Comparison of ENCODE assay signal across 26 mouse cellular contexts in the genomic region with DNA sequence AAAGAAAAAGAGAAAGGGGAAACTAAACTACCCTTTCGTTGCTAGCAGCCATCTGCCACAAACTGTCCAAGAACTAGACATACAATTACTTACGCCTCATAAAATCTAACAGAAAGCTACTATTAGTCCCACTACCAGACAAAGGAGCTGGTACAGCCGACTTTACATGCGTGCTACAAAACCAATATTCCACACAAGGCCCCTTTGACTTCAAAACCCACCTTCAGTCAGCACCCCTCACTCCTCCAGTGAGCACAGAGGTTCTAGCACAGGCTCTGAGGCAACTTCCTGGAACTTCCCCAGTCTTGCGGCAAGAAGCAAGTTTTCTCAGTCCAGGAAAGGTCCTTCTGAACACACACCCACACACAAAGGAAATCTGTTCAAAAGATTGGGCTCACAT. TPM values are rescaled to one million over a fixed set of nuclear protein-coding genes. Genes with fewer than 3 reads are reported as not detected.
DNase-seq lines count a peak whose midpoint lies in the region; ATAC-seq lines count a peak whose summit lies in the region.
"Had no signal": no experiment of that assay in that cellular context is flagged by ENCODE, and none has a peak within 500 bp of the region (broad histone marks: within the 10 kb centered on the region; RNA-seq: fewer than 3 reads in every experiment).

No protein-coding gene starts in this region.

- H3K9ac ChIP-seq in forebrain, embryonic 14.5 days (ENCODE audit: low read length) = no peak overlapping the region
- H3K9ac ChIP-seq in forebrain, embryonic 15.5 days (replicated peaks) = no peak overlapping the region
- H3K9ac ChIP-seq in midbrain, embryonic 14.5 days (replicated peaks; ENCODE audit: low read length) = no peak overlapping the region
- H3K9ac ChIP-seq: heart, embryonic 15.5 days; liver, embryonic 14.5 days; lung, embryonic 14.5 days; midbrain, embryonic 12.5 days; stomach, embryonic 15.5 days had no signal

- H3K4me1 ChIP-seq in forebrain, embryonic 14.5 days (ENCODE audit: control insufficient read depth, insufficient read depth, low read length) = peaks cover 3% of the 10 kb centered on the region; the same call in 1 of the 2 replicates
- peaks cover 3% of the 10 kb centered on the region; the same call in 1 of the 2 replicates for H3K4me1 ChIP-seq in forebrain, embryonic 15.5 days
- no peaks in the 10 kb centered on the region; the same call in 1 of the 2 replicates for H3K4me1 ChIP-seq in midbrain, embryonic 10.5 days
- H3K4me1 ChIP-seq in midbrain, embryonic 14.5 days (ENCODE audit: control insufficient read depth, insufficient read depth, low read length) = no peaks in the 10 kb centered on the region
- H3K4me1 ChIP-seq in limb, embryonic 10.5 days = no peaks in the 10 kb centered on the region
- H3K4me1 ChIP-seq: heart, embryonic 10.5 days; heart, embryonic 15.5 days; stomach, embryonic 15.5 days had no signal

- H3K4me2 ChIP-seq in forebrain, embryonic 14.5 days (ENCODE audit: low read length) = no peak overlapping the region
- no peak overlapping the region for H3K4me2 ChIP-seq in forebrain, embryonic 15.5 days (replicated peaks)
- H3K4me2 ChIP-seq in midbrain, embryonic 14.5 days (ENCODE audit: low read length) = no peak overlapping the region
- H3K4me2 ChIP-seq: heart, embryonic 15.5 days; lung, embryonic 14.5 days; midbrain, embryonic 12.5 days; stomach, embryonic 15.5 days had no signal

- no peak overlapping the region for H3K4me3 ChIP-seq in forebrain, embryonic 14.5 days (ENCODE audit: low read depth, low read length)
- H3K4me3 ChIP-seq in forebrain, embryonic 15.5 days = no peak overlapping the region
- H3K4me3 ChIP-seq in midbrain, embryonic 10.5 days = no peak overlapping the region
- H3K4me3 ChIP-seq in midbrain, embryonic 14.5 days (replicated peaks; ENCODE audit: low read depth, low read length) = no peak overlapping the region
- no peak overlapping the region for H3K4me3 ChIP-seq in limb, embryonic 10.5 days
- H3K4me3 ChIP-seq: heart, embryonic 10.5 days; heart, embryonic 15.5 days; midbrain, embryonic 12.5 days; stomach, embryonic 15.5 days had no signal

- DNase-seq in forebrain, embryonic 14.5 days (ENCODE audit: low spot score) = peak; percentile 9
- no peak for DNase-seq in midbrain, embryonic 10.5 days (ENCODE audit: low spot score)
- no peak for DNase-seq in midbrain, embryonic 14.5 days
- DNase-seq in limb, embryonic 10.5 days (ENCODE audit: low spot score) = no peak
- peak; percentile 47 for DNase-seq in mesoderm, embryonic 11.5 days (ENCODE audit: low read depth, low spot score)
- DNase-seq in B cell, adult 2 months = no peak
- DNase-seq: adrenal gland, postnatal 36 days; cerebellum, adult 18-20 months; cerebellum, postnatal 14 days; gastrocnemius, postnatal 10 days; heart, postnatal 36 days; kidney, adult 8-10 months; kidney, postnatal 4 days; liver; lung, embryonic 14.5 days; lung, postnatal 14 days; right cerebral cortex, postnatal 25 days had no signal

- no peaks in the 10 kb centered on the region for H3K27me3 ChIP-seq in forebrain, embryonic 14.5 days (replicated peaks; ENCODE audit: control insufficient read depth, insufficient read depth, low read length)
- H3K27me3 ChIP-seq in forebrain, embryonic 15.5 days = no peaks in the 10 kb centered on the region
- H3K27me3 ChIP-seq in midbrain, embryonic 10.5 days (ENCODE audit: low read depth, poor library complexity, severe bottlenecking) = no peaks in the 10 kb centered on the region
- H3K27me3 ChIP-seq in midbrain, embryonic 14.5 days (ENCODE audit: control insufficient read depth, insufficient read depth, low read length) = no peaks in the 10 kb centered on the region
- no peaks in the 10 kb centered on the region for H3K27me3 ChIP-seq in limb, embryonic 10.5 days (ENCODE audit: low read depth, poor library complexity, severe bottlenecking)
- H3K27me3 ChIP-seq: heart, embryonic 15.5 days; midbrain, embryonic 12.5 days; stomach, embryonic 15.5 days had no signal

- H3K36me3 ChIP-seq in forebrain, embryonic 14.5 days (ENCODE audit: control insufficient read depth, insufficient read depth, low read length) = no peaks in the 10 kb centered on the region
- no peaks in the 10 kb centered on the region for H3K36me3 ChIP-seq in forebrain, embryonic 15.5 days
- no peaks in the 10 kb centered on the region for H3K36me3 ChIP-seq in midbrain, embryonic 10.5 days
- H3K36me3 ChIP-seq in midbrain, embryonic 14.5 days (ENCODE audit: control insufficient read depth, insufficient read depth, low read length) = no peaks in the 10 kb centered on the region
- no peaks in the 10 kb centered on the region for H3K36me3 ChIP-seq in limb, embryonic 10.5 days
- H3K36me3 ChIP-seq: heart, embryonic 10.5 days; heart, embryonic 15.5 days; midbrain, embryonic 12.5 days; stomach, embryonic 15.5 days had no signal

- 62% methylated on average over 5 of the region's 5 CpGs for WGBS in forebrain, embryonic 14.5 days
- 73% methylated on average over 5 of the region's 5 CpGs for WGBS in forebrain, embryonic 15.5 days
- WGBS in midbrain, embryonic 10.5 days = 88% methylated on average over 5 of the region's 5 CpGs
- WGBS in midbrain, embryonic 14.5 days = 79% methylated on average over 5 of the region's 5 CpGs
- WGBS in limb, embryonic 10.5 days = 84% methylated on average over 5 of the region's 5 CpGs

- no peak for ATAC-seq in forebrain, embryonic 14.5 days
- ATAC-seq in forebrain, embryonic 15.5 days (replicated peaks) = no peak
- ATAC-seq in midbrain, embryonic 14.5 days (ENCODE audit: low FRiP score, low TSS enrichment) = no peak
- ATAC-seq: CD4-positive, CD25-positive, alpha-beta regulatory T cell, adult 4 months; intestine, embryonic 16.5 days had no signal

- no peak overlapping the region for H3K27ac ChIP-seq in forebrain, embryonic 14.5 days (ENCODE audit: low read depth, low read length)
- no peak overlapping the region for H3K27ac ChIP-seq in forebrain, embryonic 15.5 days (replicated peaks)
- H3K27ac ChIP-seq in midbrain, embryonic 10.5 days (replicated peaks) = peak overlapping the region; percentile 38; the same call in 1 of the 2 replicates
- no peak overlapping the region for H3K27ac ChIP-seq in midbrain, embryonic 14.5 days (replicated peaks; ENCODE audit: low read depth, low read length)
- peak overlapping the region; percentile 56; the same call in 1 of the 2 replicates for H3K27ac ChIP-seq in limb, embryonic 10.5 days
- H3K27ac ChIP-seq: heart, embryonic 10.5 days; heart, embryonic 15.5 days; kidney, postnatal 0 days; liver, embryonic 14.5 days; midbrain, embryonic 12.5 days; stomach, embryonic 15.5 days had no signal

- H3K9me3 ChIP-seq in forebrain, embryonic 14.5 days (replicated peaks; ENCODE audit: control insufficient read depth, low read length) = no peaks in the 10 kb centered on the region
- no peaks in the 10 kb centered on the region for H3K9me3 ChIP-seq in forebrain, embryonic 15.5 days
- H3K9me3 ChIP-seq in midbrain, embryonic 10.5 days (replicated peaks) = no peaks in the 10 kb centered on the region
- no peaks in the 10 kb centered on the region for H3K9me3 ChIP-seq in midbrain, embryonic 14.5 days (ENCODE audit: control insufficient read depth, low read length)
- no peaks in the 10 kb centered on the region for H3K9me3 ChIP-seq in limb, embryonic 10.5 days (replicated peaks)
- H3K9me3 ChIP-seq: heart, embryonic 10.5 days; heart, embryonic 15.5 days; midbrain, embryonic 12.5 days; stomach, embryonic 15.5 days had no signal

RNA-seq across cellular contexts. Expression of gene Zfp462, which starts 51.6 kb away (rescaled TPM):
- 18.7 and 20.0 TPM in 2 replicates for polyA plus RNA-seq in forebrain, embryonic 14.5 days (2014; fragmentation: Nextera tagmentation; extraction: Ambion mirVana)
- 21.0 and 21.9 TPM in 2 replicates for polyA plus RNA-seq in forebrain, embryonic 15.5 days (2015; fragmentation: Nextera tagmentation; extraction: Ambion mirVana)
- polyA plus RNA-seq in midbrain, embryonic 10.5 days (2016; fragmentation: Nextera tagmentation; extraction: Ambion mirVana) = 13.9 and 15.7 TPM in 2 replicates
- polyA plus RNA-seq in midbrain, embryonic 14.5 days (2014; fragmentation: Nextera tagmentation; extraction: Ambion mirVana) = 19.6 and 25.6 TPM in 2 replicates
- polyA plus RNA-seq in limb, embryonic 10.5 days (2016; fragmentation: Nextera tagmentation; extraction: Ambion mirVana) = 9.8 and 10.3 TPM in 2 replicates
- polyA plus RNA-seq: CD4-positive, CD25-positive, alpha-beta regulatory T cell, adult 4 months had no signal

Comparison
In these comparisons a context has a peak if more than half of its experiments do, and no peak if none do; other contexts are left out.
1. H3K27ac ChIP-seq: peak in midbrain, embryonic 10.5 days (single experiment) and limb, embryonic 10.5 days (single experiment); none in forebrain, embryonic 14.5 days (single experiment), forebrain, embryonic 15.5 days (single experiment) and midbrain, embryonic 14.5 days (single experiment).
2. DNase-seq: peak in forebrain, embryonic 14.5 days (single experiment) and mesoderm, embryonic 11.5 days (single experiment); none in midbrain, embryonic 10.5 days (single experiment), midbrain, embryonic 14.5 days (single experiment), limb, embryonic 10.5 days (single experiment) and B cell, adult 2 months (0 of 2).